Mouse (Mus musculus): ENCODE measurements at regions not wholly inside any gene's neighbourhood (a gene's known extent, or its start where the extent isn't known, plus 50 kb on each side); places are given as distances from the start of the nearest gene placed in this dataset.

DNA sequence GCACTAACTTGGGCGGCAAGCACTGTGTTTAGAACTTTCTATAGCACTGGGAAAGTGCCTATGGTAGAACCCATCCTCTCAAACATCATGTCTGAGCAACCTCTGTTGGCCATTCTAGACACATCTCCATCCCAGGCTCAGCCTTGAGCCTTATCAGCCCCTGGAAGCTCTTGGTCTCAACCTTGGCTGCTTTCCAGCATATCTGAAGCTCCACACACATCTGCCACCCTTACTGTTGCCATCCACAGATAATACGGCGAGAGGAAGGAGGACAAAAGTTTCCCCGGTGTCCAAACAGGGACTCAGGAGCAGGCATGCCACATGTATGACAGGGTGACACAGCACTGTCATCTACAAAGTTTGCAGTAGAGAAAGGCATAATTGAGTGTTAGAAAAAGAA, 71.4 kb upstream of the Lmcd1 start:
- no peak for TF ChIP-seq CTCF (conservative IDR thresholded peaks at IDR 0.05)
- no peak for DNase-seq (ENCODE audit: low spot score in 2 of 2)
- Histone ChIP-seq H3K27ac (no peak overlapping the region), H3K4me3 (no peak overlapping the region)

DNA sequence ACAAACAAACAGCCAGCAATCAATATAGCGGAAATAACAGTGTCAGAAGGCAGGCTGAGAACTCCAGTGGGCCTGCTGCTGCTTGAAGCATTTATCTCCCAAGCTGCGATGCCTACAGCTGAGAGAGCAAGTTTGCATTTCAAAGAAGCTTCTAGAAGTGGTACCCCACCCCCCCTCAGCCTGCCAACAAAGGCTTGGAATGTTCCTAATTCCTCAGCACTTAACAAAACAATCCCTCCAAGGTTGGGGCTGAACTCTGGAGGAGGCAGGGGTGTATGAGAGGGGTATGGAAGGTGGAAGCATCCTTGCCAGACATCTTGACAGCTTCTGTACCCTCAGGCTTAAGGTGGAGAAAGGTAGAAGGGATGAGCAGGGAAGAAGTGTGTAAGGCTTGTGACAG, 70.2 kb upstream of the Lmcd1 start:
- no peak for TF ChIP-seq CTCF (conservative IDR thresholded peaks at IDR 0.05)
- H3K27ac ChIP-seq, result no peak overlapping the region
- no peak overlapping the region for H3K4me3 ChIP-seq
- DNase-seq (ENCODE audit: low spot score in 2 of 2), result no peak

DNA sequence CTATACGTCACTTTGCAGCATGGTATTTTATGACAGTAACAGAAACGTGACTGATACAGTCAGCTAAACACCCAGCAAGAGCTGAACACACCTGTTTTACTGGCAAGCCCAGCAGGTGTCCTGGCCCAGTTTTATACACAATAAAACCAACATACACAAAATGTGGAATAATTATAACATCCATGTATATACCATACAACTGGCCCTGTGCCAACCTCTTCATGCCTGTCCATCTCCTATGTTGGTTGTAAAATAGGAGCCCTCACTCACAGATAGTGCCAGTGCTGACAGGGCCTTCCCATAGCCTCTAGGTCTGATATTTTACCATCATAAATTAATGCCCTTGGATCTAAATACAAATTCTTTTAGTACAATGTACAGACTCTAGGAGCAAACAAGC, 68.6 kb upstream of the Lmcd1 start:
- DNase-seq (ENCODE audit: low spot score in 2 of 2), result no peak
- no peak for TF ChIP-seq CTCF (conservative IDR thresholded peaks at IDR 0.05)
- Histone ChIP-seq H3K4me3 (no peak overlapping the region), H3K27ac (no peak overlapping the region)

DNA sequence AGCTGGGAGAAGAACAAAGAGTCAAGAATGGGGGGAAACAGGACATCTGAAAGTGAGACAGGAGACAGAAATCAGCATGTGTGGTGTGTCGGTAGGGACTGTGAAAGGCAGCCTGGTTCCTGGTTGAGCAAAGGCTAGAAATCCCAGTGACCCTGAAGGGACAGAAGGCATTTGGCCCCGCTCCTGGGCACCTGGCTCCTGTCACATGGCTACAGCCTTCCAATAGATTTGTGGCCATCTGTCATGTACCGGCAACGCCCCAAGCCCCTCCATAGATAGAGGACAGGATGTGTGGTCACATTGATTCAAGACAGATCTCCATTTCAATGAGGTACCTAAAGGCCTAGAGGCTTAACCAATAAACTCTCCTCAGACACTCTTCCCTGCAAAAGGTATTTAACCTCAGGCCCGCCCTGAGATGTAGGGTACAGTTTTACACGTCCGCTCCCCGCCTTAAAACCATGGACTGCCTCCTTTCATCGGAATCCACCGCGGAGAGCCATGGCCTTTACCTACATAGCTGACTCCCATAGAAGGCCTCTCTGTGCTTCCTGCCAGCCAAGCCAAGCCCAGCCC, 68.0 kb upstream of the Lmcd1 start:
- no peak for TF ChIP-seq CTCF (conservative IDR thresholded peaks at IDR 0.05)
- no peak overlapping the region for H3K4me3 ChIP-seq
- DNase-seq (ENCODE audit: low spot score in 2 of 2), result no peak
- H3K27ac ChIP-seq, result no peak overlapping the region

DNA sequence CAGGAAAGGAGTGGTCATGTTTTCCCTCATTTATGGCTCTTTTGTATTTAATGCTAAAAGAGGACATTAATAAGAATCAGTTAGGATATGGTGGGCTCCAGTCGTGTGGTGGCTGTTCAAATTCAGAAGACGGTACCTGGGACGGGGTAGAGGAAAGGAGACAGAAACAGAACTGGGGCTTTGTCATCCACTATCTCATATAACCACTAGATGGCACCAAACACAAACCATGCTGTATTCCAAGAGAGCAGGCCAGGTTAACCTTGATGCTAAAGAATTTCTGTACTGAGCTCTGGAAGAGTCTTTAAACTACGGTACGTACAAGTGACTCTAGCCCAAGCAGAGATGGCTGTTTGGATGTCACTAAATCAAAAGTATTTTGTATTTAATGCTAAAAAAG, 66.3 kb upstream of the Lmcd1 start:
- Histone ChIP-seq H3K27ac (no peak overlapping the region), H3K4me3 (no peak overlapping the region)
- TF ChIP-seq CTCF (conservative IDR thresholded peaks at IDR 0.05), result peak; percentile 95
- DNase-seq (ENCODE audit: low spot score in 2 of 2), result peak; percentile 55 to 68

DNA sequence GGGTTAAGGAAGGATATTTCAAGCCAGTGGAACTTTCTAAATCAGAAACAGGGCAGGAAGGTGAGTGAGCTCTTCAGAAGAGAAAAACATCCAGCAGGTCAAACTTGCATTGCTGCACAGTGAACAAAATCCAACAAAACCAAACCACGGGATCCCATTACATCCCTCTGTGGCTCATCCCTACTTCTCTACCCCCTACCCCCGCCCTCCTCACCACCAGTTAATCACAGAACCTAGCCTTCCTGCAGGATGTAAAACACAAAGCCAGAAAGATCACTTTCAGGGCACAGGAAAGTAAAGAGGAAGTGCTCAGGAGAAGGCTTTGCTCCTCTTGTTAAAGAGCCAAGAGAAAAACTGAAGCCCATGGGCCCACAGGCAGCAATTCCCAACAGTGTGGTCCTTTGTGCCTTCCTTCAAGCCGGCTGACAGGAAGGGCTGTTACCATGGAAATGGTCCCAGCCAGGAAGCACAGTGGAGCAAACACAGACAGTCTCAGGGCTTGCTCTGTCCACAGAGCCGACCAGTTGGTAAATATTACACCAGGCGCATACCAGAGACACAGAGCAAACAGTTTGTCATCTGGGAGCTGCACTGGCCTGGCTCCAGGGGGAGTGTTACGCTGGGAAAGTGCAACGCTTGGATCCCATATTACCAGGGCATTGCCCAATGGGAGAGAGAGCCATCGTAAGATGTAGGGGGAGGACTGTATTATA, 63.2 kb upstream of the Lmcd1 start:
- TF ChIP-seq CTCF (conservative IDR thresholded peaks at IDR 0.05), result no peak
- DNase-seq (ENCODE audit: low spot score in 2 of 2), result peak in 1 of 2 experiments; percentile 36
- H3K27ac ChIP-seq, result peak overlapping the region; percentile 21
- no peak overlapping the region for H3K4me3 ChIP-seq

DNA sequence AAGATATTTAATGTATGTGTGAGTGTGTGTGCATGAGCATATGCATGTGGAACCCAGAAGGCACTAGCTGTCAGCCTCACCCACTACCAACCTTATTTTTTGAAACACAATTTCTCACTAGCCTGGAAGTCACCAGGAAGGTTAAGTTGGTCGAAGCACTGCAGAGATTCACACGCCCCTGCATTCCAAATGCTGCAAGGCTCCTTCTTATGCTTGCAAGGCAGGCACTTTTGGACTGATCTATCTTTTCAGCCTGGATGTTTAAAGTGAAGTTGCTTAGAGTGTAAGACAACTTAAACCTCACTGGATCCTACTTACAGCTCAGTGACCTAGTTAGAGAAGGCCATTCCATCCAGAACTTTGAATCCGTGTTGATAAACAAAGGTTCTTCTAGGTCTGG, 56.7 kb upstream of the Lmcd1 start:
- no peak for TF ChIP-seq CTCF (conservative IDR thresholded peaks at IDR 0.05)
- no peak overlapping the region for H3K4me3 ChIP-seq
- no peak overlapping the region for H3K27ac ChIP-seq
- DNase-seq (ENCODE audit: low spot score in 2 of 2), result no peak

DNA sequence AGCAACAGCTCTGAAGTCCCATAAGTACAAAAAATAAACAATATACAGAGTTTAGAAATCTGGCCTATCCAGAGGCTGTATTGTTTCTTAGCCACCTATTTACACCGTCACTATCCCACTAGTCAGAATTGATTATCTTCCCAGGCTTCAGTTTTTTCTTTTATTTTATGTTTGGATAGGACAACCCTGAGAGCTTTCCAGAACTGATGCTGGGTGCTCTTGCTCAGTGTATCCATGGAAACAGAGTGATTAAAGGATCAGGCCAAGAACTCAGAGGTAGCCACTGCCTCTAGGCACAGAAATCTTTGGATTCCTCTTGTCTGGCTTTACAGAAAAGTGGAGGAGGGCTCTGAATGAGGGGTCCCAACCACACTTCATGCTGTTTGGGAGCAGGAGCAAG, 55.3 kb upstream of the Lmcd1 start:
- DNase-seq (ENCODE audit: low spot score in 2 of 2), result no peak
- Histone ChIP-seq H3K4me3 (no peak overlapping the region), H3K27ac (no peak overlapping the region)
- no peak for TF ChIP-seq CTCF (conservative IDR thresholded peaks at IDR 0.05)

DNA sequence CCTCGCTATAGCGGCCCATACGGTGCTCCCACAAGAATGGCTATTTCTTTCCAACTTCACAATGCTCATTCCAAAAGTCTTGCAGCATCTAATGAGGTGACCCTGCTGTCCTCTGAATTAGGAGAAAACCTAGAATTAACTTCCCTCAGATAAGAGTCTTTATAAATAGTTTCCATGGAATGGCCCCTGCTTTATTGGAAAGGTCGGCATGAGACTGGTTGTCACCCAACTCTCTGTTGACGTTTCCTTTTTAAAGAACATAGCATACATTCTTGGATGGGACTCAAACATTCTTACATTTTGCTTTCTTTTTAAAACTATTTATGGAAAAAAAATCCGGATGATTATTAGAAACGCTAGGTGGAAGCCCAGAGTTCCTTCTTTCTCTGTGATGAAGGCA, 53.9 kb upstream of the Lmcd1 start:
- Histone ChIP-seq H3K4me3 (no peak overlapping the region), H3K27ac (no peak overlapping the region)
- no peak for TF ChIP-seq CTCF (conservative IDR thresholded peaks at IDR 0.05)
- no peak for DNase-seq (ENCODE audit: low spot score in 2 of 2)

DNA sequence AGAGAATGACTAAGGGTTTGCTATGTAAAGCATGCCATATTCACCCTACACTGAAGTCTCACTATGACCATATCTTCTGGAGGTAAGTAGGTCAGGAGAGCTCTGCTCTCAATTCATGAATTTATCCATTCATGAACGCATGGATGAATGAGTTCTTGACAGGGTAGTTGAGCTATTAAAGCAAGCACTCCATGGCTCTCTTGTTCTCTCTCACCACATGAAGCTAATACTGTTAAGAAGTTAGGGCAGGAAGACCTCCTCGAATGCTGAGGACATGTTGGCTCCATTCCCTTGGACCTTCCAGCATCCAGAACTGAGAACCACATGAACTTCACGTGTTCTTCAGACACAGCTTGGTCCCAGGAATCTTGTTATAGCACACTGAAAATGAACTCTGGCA, 53.4 kb upstream of the Lmcd1 start:
- no peak for DNase-seq (ENCODE audit: low spot score in 2 of 2)
- Histone ChIP-seq H3K4me3 (no peak overlapping the region), H3K27ac (no peak overlapping the region)
- no peak for TF ChIP-seq CTCF (conservative IDR thresholded peaks at IDR 0.05)

DNA sequence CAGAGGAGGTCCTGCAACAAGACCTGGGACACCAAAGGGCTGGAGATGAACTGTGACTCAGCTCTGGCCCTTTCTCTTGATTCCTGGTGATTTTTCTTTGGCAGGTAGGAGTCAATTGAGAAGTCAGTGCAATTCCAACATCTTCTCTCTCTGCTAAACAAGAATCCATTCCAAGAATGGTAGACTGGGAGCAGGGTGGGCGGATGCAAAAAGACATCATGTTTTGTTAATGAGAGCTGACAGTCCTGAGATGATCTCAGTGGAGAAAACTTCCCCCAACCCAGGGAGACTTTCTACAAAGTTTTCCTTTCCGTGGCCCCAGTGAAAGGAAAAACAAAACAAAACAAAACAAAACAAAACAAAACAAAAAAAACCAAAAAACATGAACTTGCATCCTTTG, 52.2 kb upstream of the Lmcd1 start:
- Histone ChIP-seq H3K4me3 (no peak overlapping the region), H3K27ac (no peak overlapping the region)
- no peak for DNase-seq (ENCODE audit: low spot score in 2 of 2)
- TF ChIP-seq CTCF (conservative IDR thresholded peaks at IDR 0.05), result no peak

DNA sequence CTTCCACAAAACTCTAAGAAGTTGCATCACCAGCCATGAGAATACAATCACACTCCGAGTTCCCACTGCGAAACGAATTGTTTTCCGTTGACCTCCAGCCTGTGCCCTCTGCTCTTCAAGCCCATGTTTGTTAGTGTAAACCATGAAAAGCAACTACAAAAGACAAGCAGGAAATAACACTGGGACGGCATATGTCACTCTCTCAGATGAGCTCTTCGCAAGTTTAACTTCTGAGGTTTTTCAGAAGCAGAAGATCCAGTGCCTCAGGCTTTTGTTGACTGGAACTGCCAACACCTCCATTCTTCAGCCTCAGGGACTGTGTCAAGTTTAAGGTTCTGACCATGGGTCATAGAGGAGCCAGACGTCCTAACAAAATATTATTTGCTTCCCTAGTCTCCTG, 50.2 kb upstream of the Lmcd1 start:
- Histone ChIP-seq H3K4me3 (no peak overlapping the region), H3K27ac (no peak overlapping the region)
- TF ChIP-seq CTCF (conservative IDR thresholded peaks at IDR 0.05), result no peak
- no peak for DNase-seq (ENCODE audit: low spot score in 2 of 2)
